Mouse (Mus musculus): ENCODE measurements at regions not wholly inside any gene's neighbourhood (a gene's known extent, or its start where the extent isn't known, plus 50 kb on each side); places are given as distances from the start of the nearest gene placed in this dataset.

- TF ChIP-seq CTCF (IDR thresholded peaks at IDR 0.05; ENCODE audit: insufficient read depth, low read length) (no peak), POLR2A (IDR thresholded peaks at IDR 0.05; ENCODE audit: borderline replicate concordance, extremely low read depth, low read depth, low read length) (no peak)
These were observed 144.0 kb upstream of the Jmjd1c start for GRCm38 (mm10) chr10:66951935-66952334.

All from lung, adult 2 months (tissue).